Mouse (Mus musculus): ENCODE measurements around the gene Tent4a.

- TF ChIP-seq GATA1 (IDR thresholded peaks at IDR 0.05; ENCODE audit: low read length): no peak
- TF ChIP-seq TAL1 (IDR thresholded peaks at IDR 0.05; ENCODE audit: low read length): no peak
Measured at GRCm38 (mm10) chr13:69558098-69558660, 23.8 kb upstream of the Tent4a start.
